Mouse (Mus musculus) ES-Bruce4 (cell line): ENCODE measurements around the gene Cdh4.

Source experiments
- CTCF ChIP-seq: IDR thresholded peaks from one replicate; pipeline ENCODE4 v1.8.1; 2011; ENCODE audit warnings: low read depth, low read length
- EP300 ChIP-seq: IDR thresholded peaks from 2 replicates; pipeline ENCODE4 v1.6.1; 2011; ENCODE audit warnings: low read depth, low read length; ENCODE audit not compliant: insufficient read depth
- POLR2A ChIP-seq: IDR thresholded peaks from one replicate; pipeline ENCODE4 v1.8.1; 2011; ENCODE audit warnings: low read length; ENCODE audit not compliant: insufficient read depth

DNA sequence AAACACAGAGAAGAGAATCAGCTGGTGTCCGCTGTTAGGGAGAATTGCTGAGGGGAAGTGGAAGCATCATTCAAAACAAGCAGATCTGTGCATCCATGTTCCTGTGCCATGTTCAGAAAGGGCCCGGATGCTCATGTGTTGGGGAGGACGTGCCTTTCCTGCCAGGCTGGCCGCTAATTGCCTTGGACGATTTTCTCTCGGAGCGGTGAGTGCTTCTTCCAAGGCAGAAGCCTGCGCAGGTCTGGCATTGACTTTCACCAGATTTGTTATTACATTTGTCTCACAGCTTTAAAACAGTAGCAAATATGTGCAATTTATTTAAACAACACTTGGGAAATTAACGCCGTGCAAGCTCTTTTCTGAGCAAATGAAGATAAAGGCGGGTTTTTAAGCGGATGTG lies 353.2 kb downstream of the Cdh4 start:
- no peak for TF ChIP-seq CTCF
- no peak for TF ChIP-seq EP300
- TF ChIP-seq POLR2A = no peak
